Mouse (Mus musculus) stomach, embryonic 14.5 days (tissue): ENCODE data around the gene Hexim2. TPM values are rescaled to one million over a fixed set of nuclear protein-coding genes. Genes with fewer than 3 reads are reported as not detected.
A peak's percentile ranks its signal among the peaks of the same experiment; 100 is the strongest.

Source experiments
- ATAC-seq: fragments of 200-750 bp; cut with Nextera tagmentation; 2 replicates; pipeline ENCODE4 v1.8.0; 2017; ENCODE audit warnings: low read depth, moderate TSS enrichment; ENCODE audit not compliant: insufficient number of reproducible peaks, insufficient read depth, low FRiP score
- H3K27ac ChIP-seq: fragments of 300-500 bp; sonication (generic); 2 replicates; pipeline ENCODE4 v1.5.1; 2014; ENCODE audit warnings: mild to moderate bottlenecking, low read length, moderate library complexity, mixed read lengths
- H3K27me3 ChIP-seq: fragments of 300-500 bp; sonication (generic); 2 replicates; pipeline ENCODE4 v1.6.1; 2014; ENCODE audit warnings: low read length, control low read depth, mixed read lengths; ENCODE audit not compliant: control insufficient read depth, insufficient read depth
- H3K36me3 ChIP-seq: fragments of 300-500 bp; sonication (generic); 2 replicates; pipeline ENCODE4 v1.6.1; 2014; ENCODE audit warnings: mild to moderate bottlenecking, control low read depth, low read length, moderate library complexity, mixed read lengths; ENCODE audit not compliant: control insufficient read depth, insufficient read depth
- H3K4me1 ChIP-seq: fragments of 300-500 bp; sonication (generic); 2 replicates; pipeline ENCODE4 v1.6.1; 2014; ENCODE audit warnings: low read length, control low read depth, mixed read lengths; ENCODE audit not compliant: control insufficient read depth, insufficient read depth
- H3K4me2 ChIP-seq: fragments of 300-500 bp; sonication (generic); replicated peaks from 2 replicates; pipeline ENCODE4 v1.6.1; 2014; ENCODE audit warnings: low read depth, low read length, control low read depth
- H3K4me3 ChIP-seq: fragments of 300-500 bp; sonication (generic); 2 replicates; pipeline ENCODE4 v1.5.1; 2014; ENCODE audit warnings: low read depth, low read length, control low read depth
- H3K9ac ChIP-seq: fragments of 300-500 bp; sonication (generic); replicated peaks from 2 replicates; pipeline ENCODE4 v1.6.1; 2014; ENCODE audit warnings: low read depth, mild to moderate bottlenecking, control low read depth, low read length, moderate library complexity, mixed read lengths
- H3K9me3 ChIP-seq: fragments of 300-500 bp; sonication (generic); 2 replicates; pipeline ENCODE4 v1.6.1; 2016; ENCODE audit warnings: low read depth, low read length, control low read depth; ENCODE audit not compliant: control insufficient read depth
- WGBS: fragments of 180-500 bp; shearing (Covaris S2); extraction: QIAGEN DNeasy Blood & Tissue Kit; methylation state at CpG from one replicate; pipeline ENCODE4 v1.1.7; 2014; 5-methylcytosine and 5-hydroxymethylcytosine counted together
- polyA plus RNA-seq: library from polyadenylated mRNA; unstranded; fragments of >200 nt; fragmentation: Nextera tagmentation; extraction: Ambion mirVana; gene quantifications from 2 replicates; pipeline ENCODE4 v1.2.1, GENCODE M21; 2014

Gene Hexim2
- polyA plus RNA-seq, 1 experiment from 2014 or later = 7.3 TPM

GRCm38 (mm10) chr11:103115163-103116007, 16.8 kb upstream of the Hexim2 start:
- 1% methylated on average over 34 of the region's 34 CpGs for WGBS

GRCm38 (mm10) chr11:103116008-103116818, 16.0 kb upstream of the Hexim2 start, which contains the start of gene Hexim1:
TSS of gene Hexim1 (plus strand) at chr11:103116231.
- peak; percentile 95 for ATAC-seq
- Histone ChIP-seq H3K4me2 (peak within 1 kb of the TSS; percentile 77), H3K9ac (peak within 1 kb of the TSS; percentile 75), H3K36me3 (no peaks in the 10 kb centered on the region), H3K27ac (peak within 1 kb of the TSS; percentile 91), H3K9me3 (no peaks in the 10 kb centered on the region), H3K4me1 (peaks cover 30% of the 10 kb centered on the region), H3K4me3 (peak within 1 kb of the TSS; percentile 75), H3K27me3 (no peaks in the 10 kb centered on the region)
- WGBS = under 1% methylated on average over 52 of the region's 53 CpGs

More at GRCm38 (mm10) chr11:103115163-103116007, 16.8 kb upstream of the Hexim2 start:
- Histone ChIP-seq H3K27me3 (no peaks in the 10 kb centered on the region), H3K4me2 (peak overlapping the region; percentile 77), H3K9ac (peak overlapping the region; percentile 75), H3K4me3 (peak overlapping the region; percentile 75), H3K27ac (peak overlapping the region; percentile 91), H3K36me3 (no peaks in the 10 kb centered on the region), H3K4me1 (peaks cover 32% of the 10 kb centered on the region), H3K9me3 (no peaks in the 10 kb centered on the region)
- ATAC-seq = peak; percentile 68; the same call in 1 of the 2 replicates

- 0 out of 2 replicates have a peak, but pooled peaks have one; percentile 30 for ATAC-seq
Measured at GRCm38 (mm10) chr11:103116959-103117590, 15.2 kb upstream of the Hexim2 start.

GRCm38 (mm10) chr11:103117591-103118009, 14.6 kb upstream of the Hexim2 start:
- peak overlapping the region; percentile 64 for H3K9ac ChIP-seq
- under 1% methylated on average over 38 of the region's 38 CpGs for WGBS

More at GRCm38 (mm10) chr11:103116959-103117590, 15.2 kb upstream of the Hexim2 start:
- Histone ChIP-seq H3K36me3 (no peaks in the 10 kb centered on the region), H3K27ac (peak overlapping the region; percentile 87), H3K4me1 (peaks cover 25% of the 10 kb centered on the region), H3K27me3 (no peaks in the 10 kb centered on the region), H3K9me3 (no peaks in the 10 kb centered on the region), H3K9ac (peak overlapping the region; percentile 64), H3K4me2 (peak overlapping the region; percentile 77), H3K4me3 (peak overlapping the region; percentile 75)
- WGBS = under 1% methylated on average over 35 of the region's 35 CpGs

GRCm38 (mm10) chr11:103118866-103119265, 13.4 kb upstream of the Hexim2 start:
- Histone ChIP-seq H3K9ac (no peak overlapping the region), H3K9me3 (no peaks in the 10 kb centered on the region), H3K4me2 (peak overlapping the region; percentile 77), H3K27ac (no peak overlapping the region), H3K27me3 (no peaks in the 10 kb centered on the region), H3K4me3 (peak overlapping the region; percentile 75; the same call in 1 of the 2 replicates), H3K4me1 (peaks cover 14% of the 10 kb centered on the region), H3K36me3 (no peaks in the 10 kb centered on the region)
- WGBS = 67% methylated on average over 2 of the region's 2 CpGs
- no peak for ATAC-seq

More at GRCm38 (mm10) chr11:103117591-103118009, 14.6 kb upstream of the Hexim2 start:
- Histone ChIP-seq H3K4me3 (peak overlapping the region; percentile 75), H3K4me1 (peaks cover 20% of the 10 kb centered on the region), H3K27ac (peak overlapping the region; percentile 87; the same call in 1 of the 2 replicates), H3K4me2 (peak overlapping the region; percentile 77), H3K9me3 (no peaks in the 10 kb centered on the region), H3K36me3 (no peaks in the 10 kb centered on the region), H3K27me3 (no peaks in the 10 kb centered on the region)
- no peak for ATAC-seq

GRCm38 (mm10) chr11:103119609-103120008, 12.6 kb upstream of the Hexim2 start:
- peaks cover 11% of the 10 kb centered on the region for H3K4me1 ChIP-seq
- no peak overlapping the region for H3K4me2 ChIP-seq
- H3K9ac ChIP-seq = no peak overlapping the region
- no peak overlapping the region for H3K4me3 ChIP-seq
- no peak overlapping the region for H3K27ac ChIP-seq
- H3K36me3 ChIP-seq = no peaks in the 10 kb centered on the region
- no peaks in the 10 kb centered on the region for H3K27me3 ChIP-seq
- WGBS = 50% methylated on average over 5 of the region's 5 CpGs
- H3K9me3 ChIP-seq = no peaks in the 10 kb centered on the region
- no peak for ATAC-seq

GRCm38 (mm10) chr11:103120315-103120714, 11.9 kb upstream of the Hexim2 start:
- no peaks in the 10 kb centered on the region for H3K9me3 ChIP-seq
- no peak for ATAC-seq
- no peak overlapping the region for H3K9ac ChIP-seq
- H3K36me3 ChIP-seq = no peaks in the 10 kb centered on the region
- H3K27ac ChIP-seq = no peak overlapping the region
- H3K4me1 ChIP-seq = peaks cover 9% of the 10 kb centered on the region
- H3K27me3 ChIP-seq = no peaks in the 10 kb centered on the region
- H3K4me2 ChIP-seq = no peak overlapping the region
- no peak overlapping the region for H3K4me3 ChIP-seq
- 26% methylated on average over 5 of the region's 5 CpGs for WGBS
